Mouse (Mus musculus): ENCODE data around the gene Spcs2. TPM values are rescaled to one million over a fixed set of nuclear protein-coding genes. Genes with fewer than 3 reads are reported as not detected.

The Spcs2 gene
- total and polyA plus RNA-seq, 3 experiments = 85.1 to 259 (median 148) TPM

DNA sequence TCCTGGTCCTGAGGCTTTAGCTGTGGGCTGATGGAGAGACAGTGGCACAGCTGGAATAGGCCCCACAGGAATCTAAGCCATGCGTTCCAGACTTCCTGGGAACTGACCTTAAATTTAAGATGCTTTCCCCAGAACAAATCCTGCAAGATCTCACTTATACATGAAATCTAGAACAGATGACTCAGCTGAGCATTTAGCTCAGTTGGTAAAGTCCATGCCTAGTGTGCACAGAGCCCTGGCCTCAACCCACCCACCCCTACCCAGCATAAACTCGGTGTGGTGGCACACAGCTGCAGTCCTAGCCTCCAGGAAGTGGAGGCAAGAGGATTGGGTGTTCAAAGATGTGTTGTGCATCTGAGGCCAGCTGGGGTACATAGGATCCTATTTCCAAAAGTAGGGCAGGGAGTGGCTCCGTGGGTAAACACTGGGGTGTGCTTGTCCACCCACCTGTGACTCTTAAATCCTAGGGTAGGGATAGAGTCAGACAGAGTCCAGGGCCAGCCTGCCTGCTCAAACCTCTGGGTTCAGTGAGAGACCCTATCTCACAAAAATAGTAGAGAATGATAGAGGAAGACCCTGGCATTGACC lies 27.0 kb upstream of the Spcs2 start:
- Histone ChIP-seq H3K27me3 (ENCODE audit: insufficient read depth, low read length) (peaks cover 30% of the 10 kb centered on the region), H3K36me3 (replicated peaks) (no peaks in the 10 kb centered on the region), H3K4me1 (ENCODE audit: insufficient read depth, low read depth, low read length) (peaks cover 33% of the 10 kb centered on the region), H3K4me3 (ENCODE audit: low read depth, low read length) (no peak overlapping the region), H3K9me3 (replicated peaks) (no peaks in the 10 kb centered on the region)
- DNase-seq (ENCODE audit: low spot score) = no peak
- TF ChIP-seq CTCF (IDR thresholded peaks at IDR 0.05; ENCODE audit: low read depth, low read length) (no peak), POLR2AphosphoS5 (IDR thresholded peaks at IDR 0.05; ENCODE audit: insufficient replicate concordance, low read depth, low read length) (no peak), TAL1 (conservative IDR thresholded peaks at IDR 0.05; ENCODE audit: low read depth, low read length) (no peak), GATA2 (IDR thresholded peaks at IDR 0.05; ENCODE audit: borderline replicate concordance, low read depth, low read length) (no peak), GATA1 (IDR thresholded peaks at IDR 0.05; ENCODE audit: borderline replicate concordance, low read length) (no peak)
- ATAC-seq (ENCODE audit: extremely low read depth, insufficient number of reproducible peaks, low FRiP score, poor library complexity, severe bottlenecking) = no peak

DNA sequence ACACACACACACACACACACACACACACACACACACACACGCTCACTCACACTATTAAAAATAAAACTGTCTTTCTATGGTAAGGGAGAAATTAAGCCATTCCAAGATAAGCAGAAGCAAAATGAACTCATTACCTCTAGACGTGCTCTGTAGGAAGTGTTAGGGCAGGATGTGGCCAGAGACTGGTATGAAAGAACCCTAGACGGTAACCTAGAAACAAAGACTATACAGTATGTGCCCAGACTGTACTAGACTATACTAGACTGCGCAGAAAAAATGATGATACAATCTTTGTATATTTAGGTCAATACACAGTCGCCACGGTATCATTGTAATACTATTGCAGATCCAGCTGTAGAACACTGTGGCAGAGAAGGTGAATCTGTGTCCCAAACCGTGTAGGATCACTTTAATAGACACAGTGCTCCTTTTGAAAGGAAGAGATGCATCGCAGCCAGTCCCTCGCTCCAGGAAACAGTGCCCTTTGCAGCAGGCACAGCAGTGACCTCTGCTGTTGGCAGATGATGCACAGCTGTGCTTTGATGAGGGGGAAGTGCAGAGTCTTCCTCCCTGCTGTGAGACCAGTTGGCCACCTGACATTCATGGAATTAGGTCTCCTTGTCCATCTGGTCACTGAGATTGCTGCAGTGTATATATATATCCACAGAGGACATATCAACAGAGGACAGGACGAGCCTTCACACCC lies 26.1 kb upstream of the Spcs2 start:
- DNase-seq (ENCODE audit: low spot score) = no peak
- Histone ChIP-seq H3K9me3 (replicated peaks) (no peaks in the 10 kb centered on the region), H3K36me3 (replicated peaks) (no peaks in the 10 kb centered on the region), H3K4me3 (ENCODE audit: low read depth, low read length) (no peak overlapping the region), H3K27me3 (ENCODE audit: insufficient read depth, low read length) (peaks cover 33% of the 10 kb centered on the region), H3K4me1 (ENCODE audit: insufficient read depth, low read depth, low read length) (peaks cover 33% of the 10 kb centered on the region)
- TF ChIP-seq GATA1 (IDR thresholded peaks at IDR 0.05; ENCODE audit: borderline replicate concordance, low read length) (no peak), TAL1 (conservative IDR thresholded peaks at IDR 0.05; ENCODE audit: low read depth, low read length) (no peak), CTCF (IDR thresholded peaks at IDR 0.05; ENCODE audit: low read depth, low read length) (no peak), POLR2AphosphoS5 (IDR thresholded peaks at IDR 0.05; ENCODE audit: insufficient replicate concordance, low read depth, low read length) (no peak), GATA2 (IDR thresholded peaks at IDR 0.05; ENCODE audit: borderline replicate concordance, low read depth, low read length) (no peak)
- ATAC-seq (ENCODE audit: extremely low read depth, insufficient number of reproducible peaks, low FRiP score, poor library complexity, severe bottlenecking) = no peak

DNA sequence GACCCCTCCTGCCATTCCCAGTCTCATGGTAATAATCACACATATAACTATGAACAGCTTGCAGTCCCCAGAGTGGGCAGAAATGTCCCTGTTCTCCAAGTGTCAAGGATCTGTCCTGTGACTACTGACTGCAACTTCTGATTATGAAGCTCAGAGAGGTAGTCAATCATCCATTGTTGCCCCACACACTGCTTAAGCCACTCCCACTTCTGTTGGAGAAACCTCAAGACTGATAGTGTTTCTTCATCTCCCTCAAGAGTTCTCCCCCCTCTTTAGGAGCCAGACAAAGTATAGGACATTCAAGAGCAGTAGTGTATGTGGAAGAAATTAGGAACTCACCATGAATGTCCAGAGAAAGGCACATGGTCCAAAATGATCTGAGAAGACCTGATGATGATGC lies 24.5 kb upstream of the Spcs2 start:
- DNase-seq (ENCODE audit: low spot score) (no peak), ATAC-seq (ENCODE audit: extremely low read depth, insufficient number of reproducible peaks, low FRiP score, poor library complexity, severe bottlenecking) (no peak)
- Histone ChIP-seq H3K4me1 (ENCODE audit: insufficient read depth, low read depth, low read length) (peaks cover 33% of the 10 kb centered on the region), H3K4me3 (ENCODE audit: low read depth, low read length) (no peak overlapping the region), H3K27me3 (ENCODE audit: insufficient read depth, low read length) (peaks cover 37% of the 10 kb centered on the region), H3K36me3 (replicated peaks) (no peaks in the 10 kb centered on the region), H3K9me3 (replicated peaks) (no peaks in the 10 kb centered on the region)
- no peak for TF ChIP-seq GATA2 (IDR thresholded peaks at IDR 0.05; ENCODE audit: borderline replicate concordance, low read depth, low read length)
- no peak for TF ChIP-seq POLR2AphosphoS5 (IDR thresholded peaks at IDR 0.05; ENCODE audit: insufficient replicate concordance, low read depth, low read length)
- TF ChIP-seq TAL1 (conservative IDR thresholded peaks at IDR 0.05; ENCODE audit: low read depth, low read length) = no peak
- no peak for TF ChIP-seq CTCF (IDR thresholded peaks at IDR 0.05; ENCODE audit: low read depth, low read length)
- no peak for TF ChIP-seq GATA1 (IDR thresholded peaks at IDR 0.05; ENCODE audit: borderline replicate concordance, low read length)

DNA sequence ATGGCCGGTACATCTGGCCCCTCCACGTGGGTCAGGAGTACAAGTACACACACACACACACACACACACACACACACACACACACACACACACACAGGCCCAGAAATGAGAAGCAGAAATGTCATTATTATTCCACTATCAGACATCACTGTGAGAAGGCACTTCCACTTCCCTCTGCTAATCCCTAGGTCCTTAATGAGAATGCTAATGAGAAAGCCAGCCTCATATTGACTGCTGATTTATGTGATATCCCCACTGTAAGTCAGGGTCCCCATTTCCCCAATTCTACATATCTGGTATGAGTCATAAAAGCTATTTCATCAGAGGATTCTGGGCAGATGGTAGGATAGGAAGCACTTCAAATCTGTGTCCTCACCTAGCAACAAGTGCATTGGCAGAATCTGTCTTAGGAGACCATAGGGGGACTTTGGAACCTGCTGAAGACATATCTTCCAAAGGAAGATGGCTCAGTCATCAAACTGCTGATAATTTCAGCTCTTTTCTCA lies 24.0 kb upstream of the Spcs2 start:
- Histone ChIP-seq H3K4me1 (ENCODE audit: insufficient read depth, low read depth, low read length) (peaks cover 30% of the 10 kb centered on the region), H3K27me3 (ENCODE audit: insufficient read depth, low read length) (peaks cover 34% of the 10 kb centered on the region), H3K36me3 (replicated peaks) (no peaks in the 10 kb centered on the region), H3K4me3 (ENCODE audit: low read depth, low read length) (no peak overlapping the region), H3K9me3 (replicated peaks) (no peaks in the 10 kb centered on the region)
- DNase-seq (ENCODE audit: low spot score) (no peak), ATAC-seq (ENCODE audit: extremely low read depth, insufficient number of reproducible peaks, low FRiP score, poor library complexity, severe bottlenecking) (no peak)
- TF ChIP-seq POLR2AphosphoS5 (IDR thresholded peaks at IDR 0.05; ENCODE audit: insufficient replicate concordance, low read depth, low read length) (no peak), GATA2 (IDR thresholded peaks at IDR 0.05; ENCODE audit: borderline replicate concordance, low read depth, low read length) (no peak), GATA1 (IDR thresholded peaks at IDR 0.05; ENCODE audit: borderline replicate concordance, low read length) (no peak), CTCF (IDR thresholded peaks at IDR 0.05; ENCODE audit: low read depth, low read length) (no peak), TAL1 (conservative IDR thresholded peaks at IDR 0.05; ENCODE audit: low read depth, low read length) (no peak)

DNA sequence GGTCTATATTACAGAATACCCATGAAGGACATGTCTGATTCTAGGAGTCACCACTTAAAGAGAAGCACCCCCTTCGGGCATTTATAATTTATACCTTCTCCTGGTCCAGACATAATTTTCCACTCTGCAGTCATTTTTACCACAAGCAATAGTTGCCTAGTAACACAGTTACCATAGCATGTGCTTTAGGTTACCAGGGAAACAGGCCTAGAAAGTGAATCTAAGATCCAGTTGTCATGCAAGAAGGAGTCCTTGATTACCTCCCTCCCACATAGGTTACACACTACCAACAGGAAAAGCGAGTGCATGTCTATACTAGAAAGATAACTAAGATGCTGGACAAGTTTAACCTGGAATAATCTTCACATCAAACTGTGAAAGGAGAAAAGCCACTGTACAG lies 15.0 kb upstream of the Spcs2 start:
- no peaks in the 10 kb centered on the region for H3K9me3 ChIP-seq (replicated peaks)
- TF ChIP-seq TAL1 (conservative IDR thresholded peaks at IDR 0.05; ENCODE audit: low read depth, low read length) (no peak), CTCF (IDR thresholded peaks at IDR 0.05; ENCODE audit: low read depth, low read length) (no peak), POLR2AphosphoS5 (IDR thresholded peaks at IDR 0.05; ENCODE audit: insufficient replicate concordance, low read depth, low read length) (no peak), GATA2 (IDR thresholded peaks at IDR 0.05; ENCODE audit: borderline replicate concordance, low read depth, low read length) (no peak), GATA1 (IDR thresholded peaks at IDR 0.05; ENCODE audit: borderline replicate concordance, low read length) (no peak)

DNA sequence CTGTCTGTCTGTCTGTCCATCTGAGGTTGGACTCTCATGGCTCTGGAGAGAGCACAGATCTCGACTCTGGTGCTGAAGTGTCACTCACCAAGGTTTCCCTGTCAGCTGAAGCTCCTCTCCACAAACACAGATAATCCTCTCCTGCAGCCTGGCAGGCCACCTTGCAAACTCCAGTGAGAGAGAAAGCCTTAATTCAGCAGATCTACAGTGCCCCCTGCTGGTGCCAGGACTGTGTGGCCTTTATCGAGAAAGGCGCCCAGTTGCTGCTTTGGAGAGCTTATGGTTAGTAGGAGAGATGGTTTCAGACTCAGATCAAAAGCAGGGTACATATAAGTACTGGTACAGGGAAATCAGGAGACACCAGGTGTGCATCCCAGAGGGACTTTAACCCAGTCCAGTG lies 13.1 kb upstream of the Spcs2 start:
- ATAC-seq (ENCODE audit: extremely low read depth, insufficient number of reproducible peaks, low FRiP score, poor library complexity, severe bottlenecking) (no peak), DNase-seq (ENCODE audit: low spot score) (peak; percentile 71)
- H3K27me3 ChIP-seq (ENCODE audit: insufficient read depth, low read length) = peaks cover 25% of the 10 kb centered on the region
- H3K4me3 ChIP-seq (ENCODE audit: low read depth, low read length) = no peak overlapping the region
- H3K36me3 ChIP-seq (replicated peaks) = no peaks in the 10 kb centered on the region
- no peaks in the 10 kb centered on the region for H3K9me3 ChIP-seq (replicated peaks)
- TF ChIP-seq POLR2AphosphoS5 (IDR thresholded peaks at IDR 0.05; ENCODE audit: insufficient replicate concordance, low read depth, low read length) (no peak), GATA2 (IDR thresholded peaks at IDR 0.05; ENCODE audit: borderline replicate concordance, low read depth, low read length) (no peak), GATA1 (IDR thresholded peaks at IDR 0.05; ENCODE audit: borderline replicate concordance, low read length) (no peak), CTCF (IDR thresholded peaks at IDR 0.05; ENCODE audit: low read depth, low read length) (peak; percentile 73)
- H3K4me1 ChIP-seq (ENCODE audit: insufficient read depth, low read depth, low read length) = peaks cover 11% of the 10 kb centered on the region; the same call in 1 of the 2 replicates

More for the DNA sequence above, 15.0 kb upstream of the Spcs2 start:
- DNase-seq (ENCODE audit: low spot score) (no peak), ATAC-seq (ENCODE audit: extremely low read depth, insufficient number of reproducible peaks, low FRiP score, poor library complexity, severe bottlenecking) (no peak)
- Histone ChIP-seq H3K4me3 (ENCODE audit: low read depth, low read length) (no peak overlapping the region), H3K27me3 (ENCODE audit: insufficient read depth, low read length) (peaks cover 19% of the 10 kb centered on the region; the same call in 1 of the 2 replicates), H3K4me1 (ENCODE audit: insufficient read depth, low read depth, low read length) (peaks cover 6% of the 10 kb centered on the region; the same call in 1 of the 2 replicates), H3K36me3 (replicated peaks) (no peaks in the 10 kb centered on the region)
